Mouse (Mus musculus) forebrain, embryonic 15.5 days (tissue): ENCODE results near the gene Tcp11l2. TPM values are rescaled to one million over a fixed set of nuclear protein-coding genes. Genes with fewer than 3 reads are reported as not detected.

Source experiments
- ATAC-seq: fragments of 200-750 bp; cut with Nextera tagmentation; replicated peaks from 2 replicates; pipeline ENCODE4 v1.8.0; 2017; ENCODE audit warnings: mild to moderate bottlenecking, moderate TSS enrichment, moderate library complexity
- H3K27ac ChIP-seq: fragments of 300-500 bp; sonication (generic); replicated peaks from 2 replicates; pipeline ENCODE4 v1.5.1; 2015; ENCODE audit warnings: mild to moderate bottlenecking, inconsistent platforms
- H3K27me3 ChIP-seq: fragments of 300-500 bp; sonication (generic); 2 replicates; pipeline ENCODE4 v1.6.1; 2015; ENCODE audit warnings: inconsistent platforms
- H3K36me3 ChIP-seq: fragments of 300-500 bp; sonication (generic); 2 replicates; pipeline ENCODE4 v1.6.1; 2015; ENCODE audit warnings: mild to moderate bottlenecking, inconsistent platforms
- H3K4me1 ChIP-seq: fragments of 300-500 bp; sonication (generic); 2 replicates; pipeline ENCODE4 v1.6.1; 2015; ENCODE audit warnings: inconsistent platforms
- H3K4me2 ChIP-seq: fragments of 300-500 bp; sonication (generic); replicated peaks from 2 replicates; pipeline ENCODE4 v1.6.1; 2015; ENCODE audit warnings: mild to moderate bottlenecking, inconsistent platforms
- H3K4me3 ChIP-seq: fragments of 300-500 bp; sonication (generic); 2 replicates; pipeline ENCODE4 v1.5.1; 2015; ENCODE audit warnings: mild to moderate bottlenecking, inconsistent platforms
- H3K9ac ChIP-seq: fragments of 300-500 bp; sonication (generic); replicated peaks from 2 replicates; pipeline ENCODE4 v1.6.1; 2015; ENCODE audit warnings: mild to moderate bottlenecking, inconsistent platforms
- H3K9me3 ChIP-seq: fragments of 300-500 bp; sonication (generic); 2 replicates; pipeline ENCODE4 v1.6.1; 2016; ENCODE audit warnings: inconsistent platforms
- WGBS: fragments of 180-500 bp; shearing (Covaris S2); methylation state at CpG from one replicate; pipeline ENCODE4 v1.1.7; 2015; ENCODE audit warnings: mixed read lengths; 5-methylcytosine and 5-hydroxymethylcytosine counted together
- polyA plus RNA-seq: library from polyadenylated mRNA; unstranded; fragments of >200 nt; fragmentation: Nextera tagmentation; extraction: Ambion mirVana; gene quantifications from 2 replicates; pipeline ENCODE4 v1.2.1, GENCODE M21; 2015

The Tcp11l2 gene
- polyA plus RNA-seq = 30.8 and 34.8 TPM in 2 replicates

- Histone ChIP-seq H3K4me3 (peak within 1 kb of the TSS; percentile 92), H3K36me3 (no peaks in the 10 kb centered on the region), H3K9me3 (no peaks in the 10 kb centered on the region), H3K27me3 (no peaks in the 10 kb centered on the region), H3K9ac (peak within 1 kb of the TSS; percentile 67), H3K4me1 (peaks cover 17% of the 10 kb centered on the region), H3K27ac (peak within 1 kb of the TSS; percentile 53), H3K4me2 (peak within 1 kb of the TSS; percentile 93)
- WGBS = under 1% methylated on average over 46 of the region's 46 CpGs
- ATAC-seq = peak; percentile 99
These were observed at the start of gene Tcp11l2 for GRCm38 (mm10) chr10:84576395-84577070. TSS of gene Tcp11l2 (plus strand) at chr10:84576626.

- H3K36me3 ChIP-seq = peaks cover 36% of the 10 kb centered on the region
- WGBS = 79% methylated on average over 5 of the region's 5 CpGs
- H3K4me3 ChIP-seq = no peak overlapping the region
- H3K4me2 ChIP-seq = no peak overlapping the region
- H3K4me1 ChIP-seq = peaks cover 22% of the 10 kb centered on the region
- H3K27ac ChIP-seq = no peak overlapping the region
- no peak overlapping the region for H3K9ac ChIP-seq
- no peaks in the 10 kb centered on the region for H3K27me3 ChIP-seq
- H3K9me3 ChIP-seq = no peaks in the 10 kb centered on the region
- no peak for ATAC-seq
These were observed 49.4 kb upstream of the Tcp11l2 start for GRCm38 (mm10) chr10:84527070-84527469.

DNA sequence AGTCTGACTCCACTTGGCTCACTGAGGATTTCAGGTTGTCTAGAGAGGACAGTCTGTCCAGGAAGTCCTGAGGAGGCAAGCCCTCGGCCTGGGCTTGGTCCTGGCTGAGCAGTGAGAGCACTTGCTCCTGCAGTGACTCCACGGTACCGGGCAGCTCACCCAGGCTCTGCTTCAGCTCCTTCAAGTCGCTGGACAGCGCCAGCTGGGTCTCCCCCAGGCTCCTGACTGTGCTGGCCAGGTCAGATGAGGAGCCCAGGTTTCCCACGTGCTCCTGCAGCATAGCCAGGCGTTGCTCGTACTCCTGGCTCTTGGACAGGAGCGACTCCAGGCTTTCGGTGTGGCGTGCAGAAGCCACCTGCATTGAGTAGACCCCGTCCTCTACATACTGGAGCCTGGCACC lies 48.8 kb upstream of the Tcp11l2 start:
- H3K4me3 ChIP-seq = no peak overlapping the region
- H3K9me3 ChIP-seq = no peaks in the 10 kb centered on the region
- H3K27me3 ChIP-seq = no peaks in the 10 kb centered on the region
- H3K36me3 ChIP-seq = peaks cover 36% of the 10 kb centered on the region
- peaks cover 28% of the 10 kb centered on the region for H3K4me1 ChIP-seq
- 81% methylated on average over 12 of the region's 12 CpGs for WGBS
- no peak overlapping the region for H3K9ac ChIP-seq
- no peak overlapping the region for H3K27ac ChIP-seq
- no peak for ATAC-seq
- H3K4me2 ChIP-seq = no peak overlapping the region

GRCm38 (mm10) chr10:84530388-84530787 lies 46.0 kb upstream of the Tcp11l2 start:
- Histone ChIP-seq H3K4me1 (peaks cover 39% of the 10 kb centered on the region), H3K9me3 (no peaks in the 10 kb centered on the region), H3K36me3 (peaks cover 28% of the 10 kb centered on the region), H3K27me3 (no peaks in the 10 kb centered on the region), H3K27ac (no peak overlapping the region), H3K9ac (no peak overlapping the region), H3K4me2 (0 out of 2 replicates have a peak overlapping the region, but pooled peaks have one; percentile 64), H3K4me3 (0 out of 2 replicates have a peak overlapping the region, but pooled peaks have one; percentile 93)
- WGBS = 87% methylated on average over 8 of the region's 8 CpGs
- no peak for ATAC-seq

DNA sequence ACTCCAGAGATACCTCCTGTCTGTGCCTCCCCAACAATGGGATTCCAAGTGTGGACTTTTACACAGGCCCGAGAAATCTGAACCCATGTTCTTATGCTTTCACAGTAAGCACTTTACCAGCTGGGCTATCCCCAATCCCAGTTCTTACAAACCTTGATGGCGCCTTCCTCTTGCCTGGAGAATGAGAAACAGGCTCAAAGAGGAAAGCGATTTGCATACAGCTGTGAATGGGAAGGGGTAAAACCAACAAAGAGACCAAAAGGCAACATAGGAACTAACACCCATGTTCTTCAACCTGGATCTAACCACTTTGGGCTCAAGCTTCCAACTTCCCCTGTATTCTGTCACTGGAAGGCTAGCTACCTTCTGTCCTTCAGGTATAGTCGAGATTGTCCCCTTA lies 44.9 kb upstream of the Tcp11l2 start:
- 75% methylated on average over 4 of the region's 4 CpGs for WGBS
- Histone ChIP-seq H3K4me2 (peak overlapping the region; percentile 64), H3K9me3 (no peaks in the 10 kb centered on the region), H3K27ac (peak overlapping the region; percentile 14; the same call in 1 of the 2 replicates), H3K4me1 (peaks cover 39% of the 10 kb centered on the region), H3K27me3 (no peaks in the 10 kb centered on the region), H3K4me3 (peak overlapping the region; percentile 93), H3K36me3 (peaks cover 20% of the 10 kb centered on the region), H3K9ac (0 out of 2 replicates have a peak overlapping the region, but pooled peaks have one; percentile 22)
- ATAC-seq = no peak

DNA sequence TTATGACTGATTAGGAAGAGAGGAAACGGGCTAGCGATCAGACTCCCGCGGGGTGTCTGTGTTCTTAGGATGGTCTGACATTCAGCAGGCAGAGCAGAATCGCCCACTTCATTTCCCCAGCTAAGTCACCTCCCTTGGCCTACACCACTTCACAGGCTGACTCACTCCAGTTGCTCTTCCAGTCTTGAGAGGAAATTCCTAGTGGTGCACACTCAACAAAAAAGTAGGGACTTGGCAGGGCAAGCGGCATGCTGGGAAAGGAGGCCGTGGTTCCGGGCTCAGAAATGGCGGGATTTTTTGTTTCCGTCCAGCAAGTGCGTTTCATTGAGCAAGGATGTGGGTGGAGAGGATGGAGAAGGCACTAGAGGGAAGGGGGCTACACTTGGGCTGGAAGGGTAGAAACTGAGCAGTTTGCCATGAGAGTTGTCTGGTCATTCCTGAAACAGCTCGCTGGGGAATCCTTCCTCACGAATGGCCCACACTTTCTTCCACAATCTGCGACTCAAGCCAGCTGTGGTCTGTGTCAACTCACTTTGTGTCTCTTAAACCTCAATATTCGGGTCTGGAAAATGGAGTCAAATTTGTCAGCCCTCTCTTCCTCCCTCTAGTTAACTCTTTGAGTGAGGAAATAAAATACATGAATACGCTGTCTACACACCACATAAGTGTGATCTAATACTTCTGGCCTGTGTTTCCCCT lies 44.1 kb upstream of the Tcp11l2 start:
- no peaks in the 10 kb centered on the region for H3K9me3 ChIP-seq
- H3K27ac ChIP-seq = peak overlapping the region; percentile 14; the same call in 1 of the 2 replicates
- no peaks in the 10 kb centered on the region for H3K27me3 ChIP-seq
- H3K9ac ChIP-seq = no peak overlapping the region
- no peak for ATAC-seq
- H3K4me2 ChIP-seq = peak overlapping the region; percentile 64
- peak overlapping the region; percentile 93 for H3K4me3 ChIP-seq
- WGBS = 69% methylated on average over 16 of the region's 16 CpGs
- H3K36me3 ChIP-seq = peaks cover 14% of the 10 kb centered on the region
- peaks cover 39% of the 10 kb centered on the region for H3K4me1 ChIP-seq

DNA sequence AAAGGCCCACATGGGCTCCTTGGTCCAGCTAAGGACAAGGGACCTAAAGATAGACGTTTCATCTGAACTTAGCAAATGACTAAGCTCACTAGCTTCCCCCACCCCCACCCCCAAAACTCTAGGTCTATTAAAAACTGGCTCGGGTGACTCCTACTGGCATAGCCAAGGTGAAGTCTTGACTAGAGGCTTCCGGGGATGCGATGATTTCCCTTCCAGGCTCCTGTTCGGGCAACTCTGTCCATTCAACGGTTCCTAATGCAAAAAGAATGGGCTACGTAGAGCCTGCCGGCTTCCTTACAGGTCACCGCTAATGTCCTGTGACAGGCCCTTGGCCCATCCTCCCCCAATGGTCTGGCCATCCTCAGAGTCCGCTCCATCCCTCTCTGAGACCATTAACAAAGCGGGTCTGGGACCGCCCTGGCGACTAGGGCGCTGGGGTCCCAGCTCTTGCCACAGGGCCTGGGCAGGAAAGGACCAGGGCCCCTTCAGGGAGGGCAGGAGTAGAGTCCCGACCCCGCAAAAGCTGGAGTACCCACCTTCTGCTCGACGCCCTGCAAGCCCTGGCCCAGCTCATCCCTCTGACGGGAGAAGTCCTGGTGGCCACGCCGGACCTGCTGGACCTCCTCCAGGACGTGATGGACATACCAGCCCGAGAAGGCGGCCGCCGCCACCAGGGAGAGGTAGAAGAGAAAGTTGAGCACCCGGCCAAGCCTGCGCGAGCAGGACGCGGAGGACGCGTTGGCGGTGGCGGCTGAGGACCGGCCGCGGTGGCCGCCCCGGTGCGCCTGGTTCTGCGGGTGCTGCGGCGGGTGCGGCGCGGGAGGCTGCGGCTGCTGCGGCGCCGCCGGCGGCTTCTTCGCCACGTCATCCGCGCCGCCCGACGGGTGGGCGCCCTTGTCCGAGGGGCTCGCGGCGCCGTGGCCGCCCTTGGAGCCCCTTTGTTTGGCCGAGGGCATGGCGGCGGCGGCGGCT lies 43.2 kb upstream of the Tcp11l2 start:
- no peaks in the 10 kb centered on the region for H3K27me3 ChIP-seq
- ATAC-seq = peak; percentile 51
- WGBS = under 1% methylated on average over 59 of the region's 72 CpGs
- H3K36me3 ChIP-seq = peaks cover 5% of the 10 kb centered on the region; the same call in 1 of the 2 replicates
- peak overlapping the region; percentile 74 for H3K27ac ChIP-seq
- H3K4me3 ChIP-seq = peak overlapping the region; percentile 93
- no peaks in the 10 kb centered on the region for H3K9me3 ChIP-seq
- peaks cover 39% of the 10 kb centered on the region for H3K4me1 ChIP-seq
- H3K9ac ChIP-seq = peak overlapping the region; percentile 84
- peak overlapping the region; percentile 64 for H3K4me2 ChIP-seq

- H3K4me1 ChIP-seq = peaks cover 39% of the 10 kb centered on the region
- peak within 1 kb of the TSS; percentile 64 for H3K4me2 ChIP-seq
- H3K27me3 ChIP-seq = no peaks in the 10 kb centered on the region
- peak within 1 kb of the TSS; percentile 84 for H3K9ac ChIP-seq
- peak within 1 kb of the TSS; percentile 93 for H3K4me3 ChIP-seq
- WGBS = 1% methylated on average over 49 of the region's 64 CpGs
- ATAC-seq = peak; percentile 92
- H3K27ac ChIP-seq = peak within 1 kb of the TSS; percentile 74
- no peaks in the 10 kb centered on the region for H3K9me3 ChIP-seq
- H3K36me3 ChIP-seq = no peaks in the 10 kb centered on the region
These were observed 42.3 kb upstream of the Tcp11l2 start, which contains the start of gene Ckap4 for GRCm38 (mm10) chr10:84533912-84534671. TSS of gene Ckap4 (minus strand) at chr10:84534062.

DNA sequence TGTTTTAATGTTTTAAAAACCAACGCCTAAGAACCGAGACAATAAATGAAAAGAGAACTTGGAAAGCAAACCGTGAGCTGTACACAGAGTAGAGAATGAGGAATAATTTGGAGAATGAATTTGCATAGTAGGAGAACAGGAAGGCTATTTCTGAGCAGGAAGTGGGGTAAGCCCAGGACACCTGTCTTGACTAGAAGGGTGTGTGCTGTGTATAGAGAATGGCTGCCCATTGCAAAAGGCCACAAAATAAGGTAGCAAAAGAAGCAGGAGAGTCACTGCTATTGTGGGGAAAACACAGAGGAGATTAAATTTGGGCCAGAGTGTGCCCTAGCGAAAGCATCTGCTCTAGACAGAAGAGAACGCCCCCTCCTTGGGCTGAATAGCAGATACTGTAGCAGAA lies 41.0 kb upstream of the Tcp11l2 start:
- 68% methylated on average over 5 of the region's 5 CpGs for WGBS
- peaks cover 33% of the 10 kb centered on the region for H3K4me1 ChIP-seq
- no peaks in the 10 kb centered on the region for H3K36me3 ChIP-seq
- no peaks in the 10 kb centered on the region for H3K9me3 ChIP-seq
- H3K27me3 ChIP-seq = no peaks in the 10 kb centered on the region
- no peak overlapping the region for H3K27ac ChIP-seq
- no peak overlapping the region for H3K4me2 ChIP-seq
- no peak for ATAC-seq
- no peak overlapping the region for H3K4me3 ChIP-seq
- no peak overlapping the region for H3K9ac ChIP-seq

GRCm38 (mm10) chr10:84535859-84536258 lies 40.6 kb upstream of the Tcp11l2 start:
- 46% methylated on average over 4 of the region's 4 CpGs for WGBS
- peaks cover 29% of the 10 kb centered on the region for H3K4me1 ChIP-seq
- no peaks in the 10 kb centered on the region for H3K36me3 ChIP-seq
- H3K27me3 ChIP-seq = no peaks in the 10 kb centered on the region
- ATAC-seq = no peak
- H3K4me2 ChIP-seq = no peak overlapping the region
- no peak overlapping the region for H3K9ac ChIP-seq
- H3K9me3 ChIP-seq = no peaks in the 10 kb centered on the region
- H3K27ac ChIP-seq = no peak overlapping the region
- H3K4me3 ChIP-seq = no peak overlapping the region

DNA sequence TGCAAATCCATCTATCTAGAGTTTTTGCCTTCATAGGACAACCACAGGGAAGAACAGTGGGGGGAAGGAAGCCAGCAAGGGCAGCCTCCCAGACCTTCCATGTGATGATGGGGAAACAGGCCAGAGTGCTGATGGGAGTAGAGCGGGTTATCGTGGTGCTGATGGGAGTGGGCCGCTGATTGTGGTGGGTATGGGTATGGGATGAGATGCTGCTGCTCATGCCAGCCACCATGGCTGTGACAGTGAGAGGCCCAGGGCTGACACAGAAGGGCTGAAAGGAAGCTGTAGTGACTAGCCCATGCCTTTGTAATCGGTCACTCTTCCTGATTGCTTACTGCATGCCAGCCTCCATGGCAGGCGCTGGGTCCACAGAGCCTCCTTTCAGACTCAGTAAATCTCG lies 36.8 kb upstream of the Tcp11l2 start:
- Histone ChIP-seq H3K4me2 (no peak overlapping the region), H3K4me3 (no peak overlapping the region), H3K4me1 (0 out of 2 replicates have a peak, but pooled peaks cover under 1% of the 10 kb centered on the region), H3K36me3 (no peaks in the 10 kb centered on the region), H3K27ac (no peak overlapping the region), H3K27me3 (no peaks in the 10 kb centered on the region), H3K9me3 (no peaks in the 10 kb centered on the region), H3K9ac (no peak overlapping the region)
- WGBS = 92% methylated on average over 6 of the region's 6 CpGs
- no peak for ATAC-seq
